Mouse (Mus musculus) testis, adult 2 months (tissue): Measurements from ENCODE around the gene Proca1.

Source experiments
- CTCF ChIP-seq: fragments of 200-500 bp; IDR thresholded peaks from 2 replicates; pipeline ENCODE4 v1.5.1; 2012; ENCODE audit warnings: low read depth, mild to moderate bottlenecking, inconsistent platforms, low read length, moderate library complexity; ENCODE audit not compliant: control insufficient read depth, insufficient read depth, insufficient replicate concordance
- POLR2A ChIP-seq: fragments of 200-500 bp; IDR thresholded peaks from 2 replicates; pipeline ENCODE4 v1.6.1; 2012; ENCODE audit warnings: low read depth, mild to moderate bottlenecking, inconsistent platforms, low read length, moderate library complexity; ENCODE audit not compliant: control insufficient read depth

GRCm38 (mm10) chr11:78182961-78183844 is 10.0 kb upstream of the Proca1 start, which contains the start of gene Rpl23a:
- peak; percentile 74 for TF ChIP-seq POLR2A
- TF ChIP-seq CTCF: no peak
